9 mouse cellular contexts compared by ENCODE assay signal in genomic region chr3:9400886-9401221, GRCm38 (mm10).
DNase-seq lines count a peak whose midpoint lies in the region; ATAC-seq lines count a peak whose summit lies in the region.
"Had no signal": no experiment of that assay in that cellular context is flagged by ENCODE, and none has a peak within 500 bp of the region (broad histone marks: within the 10 kb centered on the region; RNA-seq: fewer than 3 reads in every experiment).

No protein-coding gene starts in this region.

- peak overlapping the region; percentile 27; the same call in 1 of the 2 replicates for H3K4me2 ChIP-seq in heart, embryonic 16.5 days (ENCODE audit: low read depth, low read length)
- no peak overlapping the region for H3K4me2 ChIP-seq in midbrain, embryonic 12.5 days (replicated peaks)
- no peak overlapping the region for H3K4me2 ChIP-seq in midbrain, embryonic 16.5 days (ENCODE audit: low read length)
- H3K4me2 ChIP-seq in limb, embryonic 13.5 days (replicated peaks) = no peak overlapping the region
- H3K4me2 ChIP-seq: hindbrain, embryonic 12.5 days had no signal

- ATAC-seq in heart, embryonic 16.5 days (replicated peaks; ENCODE audit: extremely low read depth, insufficient read depth, low FRiP score) = 0 out of 2 replicates have a peak, but pooled peaks have one; percentile 14
- no peak for ATAC-seq in midbrain, embryonic 12.5 days (ENCODE audit: low FRiP score, low read depth)
- no peak for ATAC-seq in midbrain, embryonic 16.5 days
- ATAC-seq in limb, embryonic 13.5 days (ENCODE audit: low FRiP score, low read depth) = no peak

- no peak for DNase-seq in heart, adult 8-10 months (ENCODE audit: low spot score)
- peak; percentile 38 for DNase-seq in thymus, postnatal 25 days
- DNase-seq in kidney, postnatal 14 days = no peak

- no peak overlapping the region for H3K4me3 ChIP-seq in heart, embryonic 16.5 days (ENCODE audit: low read length)
- no peak overlapping the region for H3K4me3 ChIP-seq in midbrain, embryonic 12.5 days
- H3K4me3 ChIP-seq in midbrain, embryonic 16.5 days (ENCODE audit: low read depth, low read length) = no peak overlapping the region
- H3K4me3 ChIP-seq in limb, embryonic 13.5 days = no peak overlapping the region
- H3K4me3 ChIP-seq: hindbrain, embryonic 12.5 days had no signal

- H3K9me3 ChIP-seq in heart, embryonic 16.5 days (replicated peaks; ENCODE audit: control insufficient read depth, low read length) = no peaks in the 10 kb centered on the region
- H3K9me3 ChIP-seq in midbrain, embryonic 12.5 days = no peaks in the 10 kb centered on the region
- H3K9me3 ChIP-seq in midbrain, embryonic 16.5 days (replicated peaks; ENCODE audit: control insufficient read depth, low read length, poor library complexity, severe bottlenecking) = no peaks in the 10 kb centered on the region
- no peaks in the 10 kb centered on the region for H3K9me3 ChIP-seq in limb, embryonic 13.5 days
- H3K9me3 ChIP-seq: G1E; hindbrain, embryonic 12.5 days had no signal

- 26% methylated on average over 3 of the region's 3 CpGs for WGBS in heart, embryonic 16.5 days
- 77% methylated on average over 3 of the region's 3 CpGs for WGBS in midbrain, embryonic 12.5 days
- WGBS in midbrain, embryonic 16.5 days = 66% methylated on average over 3 of the region's 3 CpGs
- 59% methylated on average over 3 of the region's 3 CpGs for WGBS in limb, embryonic 13.5 days

- 0 out of 2 replicates have a peak overlapping the region, but pooled peaks have one; percentile 41 for H3K9ac ChIP-seq in heart, embryonic 16.5 days (ENCODE audit: low read length)
- no peak overlapping the region for H3K9ac ChIP-seq in midbrain, embryonic 12.5 days (replicated peaks)
- H3K9ac ChIP-seq in midbrain, embryonic 16.5 days (ENCODE audit: low read depth, low read length) = no peak overlapping the region; the same call in 1 of the 2 replicates
- no peak overlapping the region for H3K9ac ChIP-seq in limb, embryonic 13.5 days
- H3K9ac ChIP-seq: hindbrain, embryonic 12.5 days had no signal

- H3K36me3 ChIP-seq in heart, embryonic 16.5 days (ENCODE audit: control insufficient read depth, insufficient read depth) = no peaks in the 10 kb centered on the region
- H3K36me3 ChIP-seq in midbrain, embryonic 12.5 days = no peaks in the 10 kb centered on the region
- no peaks in the 10 kb centered on the region for H3K36me3 ChIP-seq in midbrain, embryonic 16.5 days (ENCODE audit: control insufficient read depth, insufficient read depth, low read length)
- no peaks in the 10 kb centered on the region for H3K36me3 ChIP-seq in limb, embryonic 13.5 days
- H3K36me3 ChIP-seq: G1E; hindbrain, embryonic 12.5 days had no signal

- H3K4me1 ChIP-seq in heart, embryonic 16.5 days (ENCODE audit: control insufficient read depth, insufficient read depth, low read length) = peaks cover 40% of the 10 kb centered on the region
- H3K4me1 ChIP-seq in midbrain, embryonic 12.5 days = peaks cover 20% of the 10 kb centered on the region
- peaks cover 21% of the 10 kb centered on the region for H3K4me1 ChIP-seq in midbrain, embryonic 16.5 days (ENCODE audit: control insufficient read depth, insufficient read depth, low read length)
- peaks cover 45% of the 10 kb centered on the region for H3K4me1 ChIP-seq in limb, embryonic 13.5 days

- no peaks in the 10 kb centered on the region for H3K27me3 ChIP-seq in heart, embryonic 16.5 days (ENCODE audit: control insufficient read depth, insufficient read depth, low read length)
- no peaks in the 10 kb centered on the region; the same call in 1 of the 2 replicates for H3K27me3 ChIP-seq in midbrain, embryonic 12.5 days
- no peaks in the 10 kb centered on the region for H3K27me3 ChIP-seq in midbrain, embryonic 16.5 days (ENCODE audit: control insufficient read depth, insufficient read depth, low read depth, low read length)
- no peaks in the 10 kb centered on the region for H3K27me3 ChIP-seq in limb, embryonic 13.5 days
- H3K27me3 ChIP-seq: hindbrain, embryonic 12.5 days had no signal

- peak overlapping the region; percentile 82 for H3K27ac ChIP-seq in heart, embryonic 16.5 days (ENCODE audit: low read length)
- 0 out of 2 replicates have a peak overlapping the region, but pooled peaks have one; percentile 6 for H3K27ac ChIP-seq in midbrain, embryonic 12.5 days (replicated peaks)
- no peak overlapping the region for H3K27ac ChIP-seq in midbrain, embryonic 16.5 days (ENCODE audit: low read length)
- peak overlapping the region; percentile 8; the same call in 1 of the 2 replicates for H3K27ac ChIP-seq in limb, embryonic 13.5 days
- H3K27ac ChIP-seq: hindbrain, embryonic 12.5 days had no signal
